Mouse (Mus musculus) liver, postnatal 0 days (tissue): ENCODE results near the gene Map3k15.

Source experiments
- CTCF ChIP-seq: sonication (generic); IDR thresholded peaks from 2 replicates; pipeline ENCODE4 v1.5.1; 2016; ENCODE audit warnings: antibody characterized with exemption, low read depth
- EP300 ChIP-seq: IDR thresholded peaks from 2 replicates; pipeline ENCODE4 v1.6.1; 2016; ENCODE audit warnings: antibody characterized with exemption, low read depth, mild to moderate bottlenecking

GRCm38 (mm10) chrX:159969025-159969424 lies 19.2 kb upstream of the Map3k15 start:
- TF ChIP-seq EP300 (no peak), CTCF (no peak)
